Mouse (Mus musculus) MN1 (cell line): ENCODE measurements around the gene Sectm1b.
"Not testable (repeated sequence)": the region's sequence is repeated elsewhere in the genome, so short reads cannot be mapped to it uniquely, and the experiment has no call there.

Experiments used
- DNase-seq: peaks from one replicate; pipeline ENCODE4 v3.0.0-alpha.2; 2016; ENCODE audit warnings: low spot score

The Sectm1b gene

GRCm38 (mm10) chr11:121069662-121070061 is 6.3 kb upstream of the Sectm1b start:
- not testable (repeated sequence) for DNase-seq

DNA sequence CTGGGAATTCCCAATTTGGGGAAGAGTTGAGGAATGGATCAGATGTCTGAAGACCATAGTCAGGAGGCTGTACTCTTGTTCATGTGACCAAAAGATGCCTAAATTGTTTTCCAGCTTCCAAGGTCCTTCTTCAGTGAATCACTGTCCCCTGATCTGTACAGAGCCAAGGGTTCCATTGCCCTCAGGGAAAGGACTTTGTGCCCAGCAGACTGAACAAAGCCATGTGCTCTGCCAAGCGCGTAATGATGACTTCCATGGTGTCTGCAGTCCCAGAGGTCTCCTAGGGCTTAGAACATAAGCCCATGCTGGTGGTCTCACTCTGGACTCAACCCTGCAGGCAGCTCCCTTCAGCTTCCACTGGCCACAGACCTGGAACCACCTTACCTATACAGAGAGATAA is 4.5 kb upstream of the Sectm1b start:
- DNase-seq = no peak

DNA sequence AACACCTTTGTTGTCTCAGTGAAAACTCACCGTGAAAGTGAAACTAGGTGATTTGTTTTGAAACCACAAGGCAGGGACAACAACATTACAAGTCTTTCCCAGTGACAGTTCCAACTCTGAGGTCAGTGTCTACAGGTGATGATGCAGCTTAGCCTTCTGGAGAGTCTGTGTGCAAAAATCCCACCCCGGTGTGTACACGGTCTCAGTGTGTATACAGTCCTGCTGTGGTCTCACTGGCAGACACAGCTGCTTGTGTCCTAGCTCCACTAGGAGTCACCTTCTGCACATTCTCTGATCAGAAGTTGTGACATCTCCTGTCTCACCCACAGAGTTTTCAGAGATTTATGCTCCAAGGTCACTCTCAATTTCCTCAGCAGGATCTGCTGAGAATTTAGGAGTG is 828 bp upstream of the Sectm1b start:
- no peak for DNase-seq

DNA sequence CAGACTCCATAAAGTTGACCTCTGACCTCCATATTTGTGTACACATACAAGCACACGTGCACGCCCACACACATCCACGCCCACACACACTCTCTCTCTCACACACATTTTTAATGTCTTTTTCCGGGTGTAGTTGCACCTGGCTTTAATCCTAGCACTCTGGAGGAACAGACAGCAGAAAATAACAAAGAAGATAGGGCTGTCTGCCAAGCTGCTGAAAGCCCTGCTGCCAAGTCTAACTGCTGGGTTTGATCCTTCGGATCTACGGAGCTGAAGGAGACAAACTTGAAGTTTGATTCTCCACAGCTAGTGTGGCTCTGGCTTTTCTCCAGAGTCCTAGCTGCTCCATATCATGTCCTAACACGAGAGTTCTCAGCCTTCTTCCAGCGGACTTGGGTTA is 1.8 kb downstream of the Sectm1b start:
- DNase-seq = no peak

- not testable (repeated sequence) for DNase-seq
These were observed 2.8 kb downstream of the Sectm1b start for GRCm38 (mm10) chr11:121060401-121061067.

DNA sequence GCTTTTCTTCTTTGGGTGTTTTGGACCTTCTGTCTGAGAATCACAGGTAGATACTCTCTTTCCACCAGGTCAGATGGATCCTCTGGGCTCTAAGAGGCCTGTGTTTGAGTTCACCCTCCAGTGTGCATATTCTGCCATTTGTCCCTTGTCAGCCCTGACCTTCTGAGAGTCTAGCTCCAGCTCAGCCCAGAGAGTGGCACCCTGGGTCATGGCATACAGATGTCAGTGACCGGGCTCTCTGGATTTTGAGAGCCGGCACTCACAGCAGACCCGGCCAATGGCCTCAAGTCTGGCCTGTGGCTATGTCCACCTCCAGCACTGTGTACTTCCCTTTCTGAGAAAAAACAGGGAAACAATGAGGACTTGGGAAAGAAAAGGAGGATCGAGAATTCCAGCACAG is 3.9 kb downstream of the Sectm1b start:
- no peak for DNase-seq

DNA sequence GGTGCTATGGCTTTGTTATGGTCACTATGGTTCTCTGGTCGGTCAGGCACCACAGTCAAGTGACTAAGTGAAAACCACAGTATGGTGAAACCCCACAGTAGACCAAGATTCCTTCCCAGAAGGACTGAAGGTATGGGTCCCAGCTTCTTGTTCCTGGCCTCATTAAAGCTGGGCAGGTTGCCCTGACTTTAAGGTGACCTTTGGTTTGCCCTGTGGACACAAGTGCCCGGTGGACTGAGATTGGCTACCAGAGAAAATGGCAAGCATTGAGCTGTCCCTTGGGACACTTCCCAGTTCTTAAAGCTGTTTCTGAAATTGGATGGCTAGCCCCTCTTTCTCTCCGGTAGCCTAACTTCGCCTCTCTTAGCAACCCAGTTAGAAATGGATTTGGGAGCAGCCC is 4.4 kb downstream of the Sectm1b start:
- no peak for DNase-seq

DNA sequence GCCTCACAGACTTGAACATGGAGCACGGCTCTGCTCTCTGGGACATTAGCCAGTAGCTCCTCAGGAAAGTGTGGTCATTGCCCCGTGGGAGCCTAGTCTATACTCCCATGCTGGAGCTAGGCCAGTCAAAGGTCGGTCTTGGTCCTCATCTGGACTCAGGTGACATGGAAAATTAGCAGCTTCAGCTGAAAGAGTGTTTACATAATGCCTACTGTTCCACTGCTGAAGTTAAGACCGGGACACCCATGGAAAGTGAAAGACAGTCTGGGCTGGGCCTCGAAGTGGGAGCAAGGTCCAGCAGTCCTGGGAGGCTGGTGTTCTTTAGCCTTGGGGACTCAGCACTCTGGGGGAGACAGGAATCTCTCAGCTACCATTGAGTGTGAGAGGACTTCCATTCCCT is 5.2 kb downstream of the Sectm1b start:
- no peak for DNase-seq

GRCm38 (mm10) chr11:121056536-121057236 is 6.7 kb downstream of the Sectm1b start:
- no peak for DNase-seq

DNA sequence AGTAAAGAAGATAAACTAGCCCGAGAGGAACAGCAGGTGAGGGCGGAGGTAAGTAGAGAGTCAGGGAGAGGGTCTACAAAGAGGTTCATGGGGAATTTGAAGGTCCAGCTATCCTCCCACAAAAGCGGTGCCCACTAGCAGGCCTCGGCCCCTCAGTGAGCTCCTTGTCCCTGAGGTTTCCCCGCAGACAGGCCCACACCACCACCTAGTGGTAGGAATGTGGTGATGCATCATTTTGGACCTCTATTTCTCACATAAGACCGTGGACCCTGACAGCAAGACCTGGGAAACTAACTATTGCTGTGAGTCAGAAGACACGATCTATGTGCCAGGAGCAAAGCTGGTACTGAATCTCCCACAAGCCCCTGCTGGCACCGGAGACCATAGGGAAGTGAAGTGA is 9.8 kb downstream of the Sectm1b start:
- peak; percentile 88 for DNase-seq

- no peak for DNase-seq
These were observed 11.0 kb downstream of the Sectm1b start for GRCm38 (mm10) chr11:121052387-121052786.

DNA sequence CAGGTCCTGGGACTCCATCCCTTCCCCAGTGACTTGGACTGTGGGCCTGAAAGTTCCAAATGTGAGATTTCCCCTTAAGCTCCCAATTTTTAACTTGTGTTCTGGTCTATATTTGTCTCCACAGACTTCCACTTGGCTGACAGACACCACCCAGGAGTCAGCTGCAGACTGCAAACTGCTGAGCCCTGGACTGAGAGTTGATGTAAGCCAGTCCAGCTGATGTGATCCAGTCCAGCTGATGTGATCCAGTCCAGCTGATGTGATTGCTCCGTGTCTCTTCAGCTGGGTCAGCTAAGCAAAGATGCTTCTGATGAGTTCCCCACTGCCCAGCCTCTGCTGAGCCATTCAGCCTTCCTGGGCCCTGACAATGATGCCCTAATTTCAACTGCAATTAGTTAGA is 11.6 kb downstream of the Sectm1b start:
- peak; percentile 30 for DNase-seq

DNA sequence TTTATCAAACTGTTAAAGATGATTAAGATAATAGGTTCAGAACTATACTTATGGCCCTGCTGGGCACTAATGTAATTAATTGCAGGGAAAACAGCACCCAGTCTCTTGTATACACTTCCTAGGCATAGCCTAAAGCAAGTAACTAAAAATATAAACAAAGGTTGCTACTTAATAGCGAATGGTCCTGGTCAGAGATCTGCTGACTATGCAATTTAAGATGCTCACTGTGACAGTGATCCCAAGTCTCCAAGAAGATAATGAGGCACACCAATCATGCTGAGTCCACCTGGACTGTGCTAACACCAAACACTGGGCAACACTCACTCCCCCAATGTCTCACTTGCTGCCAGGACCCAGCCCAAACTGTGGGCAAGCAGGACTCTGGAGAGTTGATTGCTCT is 13.5 kb downstream of the Sectm1b start:
- no peak for DNase-seq

DNA sequence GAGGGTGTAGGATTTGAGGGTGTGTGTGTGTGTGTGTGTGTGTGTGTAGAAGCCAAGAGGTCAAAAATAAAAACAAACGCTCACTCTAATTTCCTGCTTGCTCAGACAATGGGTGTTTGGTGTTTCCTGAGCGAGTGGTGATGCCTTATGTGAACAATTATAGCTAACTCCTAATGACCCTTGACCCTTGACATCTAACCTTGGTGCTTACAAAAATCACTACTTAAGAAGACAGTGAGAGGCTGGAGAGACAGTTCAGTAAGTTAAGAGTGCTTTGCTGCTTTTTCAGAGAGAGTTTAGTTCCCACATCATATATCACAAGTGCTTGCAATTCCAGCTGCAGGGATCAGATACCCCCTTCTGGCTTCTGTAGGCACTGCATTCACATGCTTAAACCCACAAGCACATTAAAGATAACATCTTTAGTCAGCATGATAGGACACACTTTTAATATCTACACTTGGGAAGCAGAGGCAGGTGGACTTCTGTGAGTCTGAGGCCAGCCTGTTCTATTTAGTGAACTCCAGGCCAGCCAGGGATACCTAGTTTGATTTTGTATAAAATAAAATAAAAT is 15.5 kb downstream of the Sectm1b start:
- DNase-seq = peak; percentile 61

DNA sequence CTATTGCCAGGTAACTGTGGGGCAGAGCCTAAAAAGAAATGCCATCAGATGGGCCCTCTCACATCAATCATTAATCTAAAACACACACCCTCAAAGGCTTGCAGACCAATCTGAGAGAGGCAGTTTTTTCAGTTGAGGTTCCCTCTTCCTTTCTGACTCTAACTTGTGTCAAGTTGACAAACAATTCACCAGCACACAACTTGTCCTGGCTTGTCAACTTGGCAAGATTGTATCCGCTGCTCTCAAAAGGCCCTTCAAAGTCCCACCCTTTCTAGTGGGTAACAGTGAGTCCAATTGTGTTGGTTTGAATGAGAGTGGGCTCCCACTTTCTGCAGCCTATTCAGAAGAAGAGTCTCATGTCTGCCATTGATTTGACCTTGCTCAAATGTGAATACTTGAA is 18.1 kb downstream of the Sectm1b start:
- DNase-seq = no peak

DNA sequence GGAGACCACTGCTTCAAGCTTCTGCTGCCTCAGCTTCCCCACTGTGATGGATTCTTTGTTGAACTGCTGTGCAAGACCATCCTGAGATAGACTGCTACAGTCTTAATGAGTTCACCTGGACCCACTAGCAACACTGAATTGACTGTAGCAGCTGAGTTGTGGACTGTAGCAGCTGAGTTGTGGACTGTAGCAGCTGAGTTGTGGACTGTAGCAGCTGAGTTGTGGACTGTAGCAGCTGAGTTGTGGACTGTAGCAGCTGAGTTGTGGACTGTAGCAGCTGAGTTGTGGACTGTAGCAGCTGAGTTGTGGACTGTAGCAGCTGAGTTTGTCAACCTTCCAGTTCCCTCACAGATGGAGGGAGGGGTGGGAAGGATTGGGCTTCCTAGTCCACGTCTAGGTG is 20.3 kb downstream of the Sectm1b start:
- DNase-seq = not testable (repeated sequence)

- no peak for DNase-seq
These were observed 20.9 kb downstream of the Sectm1b start for GRCm38 (mm10) chr11:121042480-121042879.

- DNase-seq = no peak
These were observed 21.7 kb downstream of the Sectm1b start for GRCm38 (mm10) chr11:121041636-121042035.

DNA sequence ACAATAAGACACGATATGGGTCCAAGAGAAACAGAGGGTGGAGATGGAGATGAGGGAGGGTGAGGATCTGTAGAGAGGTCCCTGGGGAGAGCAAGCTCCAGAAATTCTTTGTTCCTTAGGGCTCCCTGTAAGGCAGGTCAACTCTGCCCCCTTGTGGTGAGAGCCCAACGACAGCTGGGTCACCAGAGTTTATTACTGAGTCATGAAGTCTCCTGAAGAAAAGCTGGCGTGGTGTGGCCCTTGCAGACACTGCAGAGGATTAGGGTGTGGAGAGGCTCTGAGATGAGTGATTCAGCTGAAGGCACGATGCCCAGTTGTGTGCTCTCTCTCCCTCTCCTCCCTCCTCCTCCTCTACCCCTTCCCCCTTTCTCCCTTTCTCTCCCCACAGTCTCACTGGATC is 22.2 kb downstream of the Sectm1b start:
- DNase-seq = peak; percentile 91

GRCm38 (mm10) chr11:121039302-121039701 is 24.1 kb downstream of the Sectm1b start, which contains the start of gene Cd7:
TSS of gene Cd7 (minus strand) at chr11:121039418.
- DNase-seq = no peak

GRCm38 (mm10) chr11:121038366-121039240 is 24.8 kb downstream of the Sectm1b start:
- DNase-seq = no peak

GRCm38 (mm10) chr11:121033118-121033517 is 30.3 kb downstream of the Sectm1b start:
- no peak for DNase-seq
